Mouse (Mus musculus): ENCODE data around the gene Pp2d1. TPM values are rescaled to one million over a fixed set of nuclear protein-coding genes. Genes with fewer than 3 reads are reported as not detected.
"Not testable (repeated sequence)": the region's sequence is repeated elsewhere in the genome, so short reads cannot be mapped to it uniquely, and the experiment has no call there.

Pp2d1 gene
- not detected for total RNA-seq (2021)
- long read RNA-seq, experiment 1: 0 reads
- long read RNA-seq, experiment 2: 0 reads

DNA sequence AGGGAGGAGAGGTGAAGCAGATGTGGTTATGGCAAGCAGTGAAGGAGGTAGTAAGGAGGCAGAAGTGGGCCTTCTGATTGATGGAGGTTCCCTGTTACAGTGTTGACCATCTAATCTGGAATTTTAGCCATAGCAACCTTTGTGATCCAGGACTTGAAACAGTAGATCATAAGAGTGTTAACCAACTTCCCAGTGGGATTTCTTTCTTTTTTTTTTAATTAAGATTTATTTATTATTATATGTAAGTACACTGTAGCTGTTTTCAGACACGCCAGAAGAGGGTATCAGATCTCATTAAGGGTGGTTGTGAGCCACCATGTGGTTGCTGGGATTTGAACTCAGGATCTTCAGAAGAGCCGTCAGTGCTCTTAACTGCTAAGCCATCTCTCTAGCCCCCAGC, at the start of gene Pp2d1:
TSS of gene Pp2d1 (minus strand) at position 101 of the 400 bp plus-strand sequence.
- DNase-seq (ENCODE audit: low spot score in 2 of 2): not testable (repeated sequence)

DNA sequence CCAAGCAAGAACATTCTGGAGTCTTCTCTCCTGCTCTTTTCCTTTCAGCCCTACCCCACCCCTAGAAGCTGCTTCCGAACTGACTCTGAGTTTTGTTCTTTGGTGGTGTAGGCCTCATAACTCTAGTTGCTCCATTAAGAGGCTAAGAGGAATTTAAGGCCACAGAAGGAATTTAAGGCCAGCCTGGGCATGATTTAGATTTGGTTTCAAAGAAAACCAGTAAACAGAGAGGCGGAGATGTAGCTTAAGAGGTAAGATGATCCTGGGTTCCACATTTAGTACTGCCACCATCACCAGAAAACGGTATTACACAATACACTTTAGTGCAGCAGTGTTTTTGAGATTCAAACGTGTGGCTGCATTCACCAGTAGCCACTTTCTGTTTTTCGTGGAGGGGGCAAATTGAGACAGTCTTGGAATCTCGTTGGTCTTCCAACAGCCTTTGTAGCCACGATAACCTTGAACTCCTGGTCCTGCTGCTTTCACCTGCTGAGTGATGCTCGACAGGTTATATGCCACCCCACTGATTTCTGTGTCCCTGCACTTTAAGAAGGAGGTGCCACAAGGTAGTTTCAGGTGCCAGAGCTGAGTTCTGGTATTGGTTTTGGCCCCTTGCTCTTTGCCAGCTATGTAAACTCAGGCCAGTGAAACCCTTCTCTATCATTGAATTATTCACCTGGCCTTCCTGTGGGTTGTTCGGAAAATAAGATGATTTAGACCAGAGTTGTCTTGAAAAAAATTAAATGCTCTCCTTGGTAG, 49.0 kb upstream of the Pp2d1 start:
- DNase-seq (ENCODE audit: low spot score in 2 of 2): no peak

DNA sequence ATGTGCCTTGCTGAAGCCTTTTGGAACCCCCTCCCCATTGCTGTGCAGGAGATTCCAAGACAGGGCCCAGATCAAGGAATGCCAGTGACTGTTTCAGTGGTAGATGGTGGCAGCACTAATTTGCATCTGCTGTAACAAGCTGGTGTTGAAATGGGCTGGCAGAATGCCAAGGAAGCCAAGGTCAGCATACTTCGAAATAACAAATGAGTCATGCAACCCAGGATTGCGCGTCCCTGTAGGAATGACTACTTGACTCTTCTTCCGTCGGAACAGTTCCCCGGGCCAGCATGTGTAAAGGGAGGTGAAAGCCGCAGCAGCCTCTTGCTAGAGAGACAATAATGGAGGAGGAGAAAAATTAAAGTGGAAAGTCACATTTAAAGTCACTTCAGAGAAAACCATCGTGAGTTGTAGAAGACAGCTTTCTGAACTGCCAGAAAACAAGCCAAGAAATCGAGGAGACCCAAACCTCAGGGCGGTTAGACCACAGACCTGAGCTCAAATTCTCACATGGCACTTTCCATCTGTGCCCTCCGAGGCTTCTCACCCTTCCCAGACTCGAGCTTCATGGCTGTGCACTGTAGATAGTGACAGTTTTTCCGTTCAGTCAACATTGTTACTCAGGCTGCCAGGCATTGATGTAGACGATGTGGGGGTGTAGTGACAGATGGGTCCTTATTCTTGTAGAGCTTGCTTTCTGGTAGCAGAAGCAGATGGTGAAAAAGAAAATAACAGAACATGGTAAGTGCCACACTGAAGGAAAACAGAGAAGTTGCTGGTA, 48.0 kb upstream of the Pp2d1 start:
- peak; percentile 67 to 80 for DNase-seq (ENCODE audit: low spot score in 2 of 2)

DNA sequence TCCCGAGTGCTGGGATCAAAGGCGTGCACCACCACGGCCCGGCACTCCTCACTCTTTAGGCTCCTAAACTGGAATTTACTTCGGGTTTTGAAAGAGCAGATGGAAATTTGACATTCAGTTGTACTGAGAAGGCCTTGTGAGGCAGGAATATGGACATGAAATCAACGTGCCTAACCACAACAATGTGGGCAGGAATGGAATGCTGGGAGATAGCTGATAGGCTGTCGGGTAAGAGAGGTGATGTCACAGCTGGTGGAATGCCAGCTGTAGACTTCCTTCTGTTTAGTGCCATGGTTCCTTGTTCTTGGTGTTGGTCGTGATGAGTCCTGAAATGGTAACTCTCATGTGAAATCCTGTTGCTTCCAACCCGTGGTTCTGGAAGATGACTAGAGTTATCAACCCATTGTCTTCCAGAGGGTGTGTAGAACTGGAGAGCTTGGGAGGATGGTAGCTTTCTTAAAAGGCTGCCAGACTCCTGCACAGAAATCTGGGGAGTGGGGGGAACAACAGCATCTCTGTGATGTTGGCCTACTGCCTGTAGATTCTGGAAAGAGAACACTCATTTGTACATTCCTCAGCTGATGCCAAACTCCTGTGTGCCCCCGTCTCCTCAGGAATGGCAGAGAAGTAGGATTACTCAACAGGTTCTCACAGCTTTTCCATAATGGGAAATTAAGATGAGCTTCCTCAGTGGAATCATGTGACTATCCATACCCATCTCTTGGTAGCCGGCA, 44.8 kb upstream of the Pp2d1 start:
- DNase-seq (ENCODE audit: low spot score in 2 of 2): no peak

DNA sequence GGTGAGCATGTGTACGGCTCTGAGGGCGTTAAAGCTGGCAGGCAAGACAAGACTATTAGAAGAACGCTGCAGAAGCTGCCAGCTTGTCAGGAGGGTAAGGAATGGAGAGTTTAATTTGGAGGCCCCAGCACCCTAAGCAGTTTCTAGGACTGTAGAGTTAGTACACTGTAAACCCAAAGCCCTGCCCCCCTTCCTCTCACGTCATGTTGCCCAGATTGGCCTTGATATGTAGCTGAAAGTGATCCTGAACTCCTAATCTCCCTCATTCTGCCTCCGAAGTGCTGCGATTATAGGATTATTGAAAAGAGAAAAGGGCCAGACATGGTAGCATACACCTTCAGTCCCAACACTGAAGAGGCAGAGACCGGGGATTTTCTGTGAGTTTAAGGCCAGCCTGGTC, 43.6 kb upstream of the Pp2d1 start:
- DNase-seq (ENCODE audit: low spot score in 2 of 2): no peak

DNA sequence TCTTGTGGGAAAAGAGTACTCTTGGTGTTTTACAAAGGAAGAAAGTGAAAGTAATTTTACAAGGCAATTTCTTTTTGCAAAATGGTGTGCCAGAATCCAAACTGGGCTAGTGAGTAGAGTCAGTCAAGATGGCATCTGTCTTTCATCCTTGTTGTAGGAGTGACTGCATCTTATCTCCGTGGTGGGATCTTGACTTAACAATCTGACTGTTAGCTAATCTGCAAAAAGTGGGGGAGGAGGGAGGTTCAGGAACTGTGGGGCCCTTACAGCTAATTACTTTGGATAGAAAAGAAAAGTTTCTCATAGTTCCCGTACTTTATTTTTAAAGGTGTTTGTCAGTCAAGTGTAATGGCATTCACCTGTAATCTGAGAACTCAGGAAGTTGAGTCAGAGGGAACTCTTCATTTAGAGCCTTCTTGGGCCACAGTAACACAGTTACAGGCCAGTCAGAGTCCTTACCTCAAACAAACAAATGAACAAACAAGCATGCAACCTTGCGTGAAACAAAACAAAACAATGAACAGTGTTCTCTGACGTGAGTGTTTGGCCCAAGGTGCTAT, 42.9 kb upstream of the Pp2d1 start:
- no peak for DNase-seq (ENCODE audit: low spot score in 2 of 2)

DNA sequence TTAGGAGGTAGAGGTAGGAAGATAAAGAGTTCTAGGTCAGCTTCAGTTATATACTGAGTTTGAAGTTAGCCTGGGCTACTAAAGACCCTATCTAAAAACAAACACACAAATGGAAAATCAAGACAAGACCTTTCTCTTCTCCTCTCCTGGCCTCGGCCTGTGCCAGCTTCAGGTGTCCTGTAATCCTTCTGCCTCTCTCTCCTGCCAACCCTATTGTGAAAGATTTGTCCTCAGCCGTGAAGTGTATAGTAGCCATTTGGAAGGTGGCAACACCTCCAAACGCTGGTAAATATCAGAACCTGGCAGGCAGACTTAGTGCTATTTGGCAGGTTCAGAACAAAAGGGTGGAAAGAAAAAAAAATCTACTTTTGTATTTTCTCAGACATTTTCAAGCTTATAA, 41.0 kb upstream of the Pp2d1 start:
- DNase-seq (ENCODE audit: low spot score in 2 of 2): no peak

DNA sequence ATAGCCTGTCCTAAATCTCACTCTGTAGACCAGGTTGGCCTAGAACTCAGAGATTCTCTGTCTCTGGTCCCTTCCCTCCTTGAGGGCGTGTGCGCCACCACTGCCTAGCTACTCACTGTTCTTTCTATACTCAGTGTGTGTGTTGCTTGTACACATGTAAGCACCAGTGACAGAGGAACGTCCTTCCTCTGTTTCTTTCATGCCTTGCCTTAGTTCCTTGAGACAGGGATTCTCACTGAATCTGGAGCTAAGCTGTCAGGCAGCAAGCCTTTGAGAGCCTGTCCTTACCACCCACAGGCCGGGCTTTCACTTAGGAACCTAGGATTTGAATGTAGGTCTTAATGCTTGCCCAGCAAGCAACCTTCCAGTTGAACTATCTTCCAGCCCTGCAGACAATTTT, 40.4 kb upstream of the Pp2d1 start:
- DNase-seq (ENCODE audit: low spot score in 2 of 2): no peak

DNA sequence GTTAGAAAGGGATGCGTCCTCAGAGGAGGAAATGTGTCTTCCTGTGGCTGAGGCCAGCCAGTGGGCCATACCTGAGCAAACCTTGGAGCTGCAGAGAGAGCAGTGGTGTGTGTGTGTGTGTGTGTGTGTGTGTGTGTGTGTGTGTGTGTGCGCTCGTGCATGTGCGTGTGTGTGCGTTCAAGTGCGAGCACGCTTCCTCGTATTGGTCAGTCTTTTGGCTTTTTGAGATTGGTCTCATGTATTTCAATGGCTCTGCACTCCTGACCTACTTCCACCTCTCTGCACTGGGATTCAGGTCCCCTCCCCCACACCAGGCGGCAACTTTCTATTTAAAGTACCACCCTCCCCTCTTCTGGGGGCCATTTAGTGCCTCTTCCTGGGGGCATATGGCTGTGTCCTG, 39.5 kb upstream of the Pp2d1 start:
- DNase-seq (ENCODE audit: low spot score in 2 of 2): no peak

DNA sequence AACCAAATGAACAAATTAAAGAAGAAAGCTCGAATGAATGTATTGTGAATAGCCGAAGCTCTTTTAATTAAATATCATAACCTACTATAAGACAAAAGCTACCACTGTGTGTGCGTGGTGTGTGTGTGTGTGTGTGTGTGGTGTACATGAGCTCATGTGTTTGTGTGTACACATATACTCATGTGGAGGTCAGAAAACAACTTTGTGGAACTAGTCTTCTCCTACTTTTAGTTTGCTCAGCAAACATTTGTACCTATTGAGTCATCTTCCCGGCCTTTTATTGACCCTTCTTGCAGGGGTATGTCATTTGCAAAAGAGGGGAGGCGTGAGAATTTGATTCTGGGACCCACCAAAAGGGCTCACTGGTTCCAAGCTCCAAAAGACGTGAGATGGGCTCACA, 39.0 kb upstream of the Pp2d1 start:
- no peak for DNase-seq (ENCODE audit: low spot score in 2 of 2)

DNA sequence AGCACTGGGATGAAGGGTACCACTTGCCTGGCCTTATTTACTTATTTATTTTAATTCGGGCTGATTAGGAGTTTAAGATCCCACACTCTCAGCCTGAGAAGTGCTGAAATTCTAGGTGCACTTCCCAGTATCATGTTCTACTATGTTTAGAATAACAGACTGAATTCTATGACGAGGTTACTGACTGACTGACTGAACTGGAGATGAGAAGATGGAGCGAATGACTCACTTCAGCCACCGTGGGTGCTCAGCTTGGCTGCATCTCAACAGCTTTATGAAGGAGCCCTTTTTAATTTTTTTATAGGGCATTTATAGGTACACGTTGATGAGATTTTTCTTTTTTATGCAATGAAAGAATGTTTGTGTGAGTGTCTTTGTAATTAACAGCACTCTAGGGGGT, 38.5 kb upstream of the Pp2d1 start:
- no peak for DNase-seq (ENCODE audit: low spot score in 2 of 2)

DNA sequence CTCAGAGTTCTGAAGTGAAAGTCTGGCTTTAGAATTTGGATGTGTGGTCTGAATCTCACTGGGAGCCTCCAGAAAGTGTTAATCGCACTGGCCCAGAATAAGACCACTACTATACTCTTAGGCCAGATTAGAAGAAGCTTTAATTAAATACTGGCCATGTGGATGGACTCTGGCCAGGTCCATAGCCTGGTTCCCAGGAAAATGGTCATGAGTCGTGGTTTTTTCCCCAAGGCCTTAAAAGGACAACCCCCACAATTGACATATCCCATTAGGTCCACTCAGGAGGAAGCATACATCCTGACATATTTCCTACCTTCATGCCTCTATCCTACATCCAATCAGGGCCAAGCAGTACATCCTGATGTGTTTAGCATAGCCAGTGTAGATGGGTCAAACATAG, 37.9 kb upstream of the Pp2d1 start:
- DNase-seq (ENCODE audit: low spot score in 2 of 2): no peak

DNA sequence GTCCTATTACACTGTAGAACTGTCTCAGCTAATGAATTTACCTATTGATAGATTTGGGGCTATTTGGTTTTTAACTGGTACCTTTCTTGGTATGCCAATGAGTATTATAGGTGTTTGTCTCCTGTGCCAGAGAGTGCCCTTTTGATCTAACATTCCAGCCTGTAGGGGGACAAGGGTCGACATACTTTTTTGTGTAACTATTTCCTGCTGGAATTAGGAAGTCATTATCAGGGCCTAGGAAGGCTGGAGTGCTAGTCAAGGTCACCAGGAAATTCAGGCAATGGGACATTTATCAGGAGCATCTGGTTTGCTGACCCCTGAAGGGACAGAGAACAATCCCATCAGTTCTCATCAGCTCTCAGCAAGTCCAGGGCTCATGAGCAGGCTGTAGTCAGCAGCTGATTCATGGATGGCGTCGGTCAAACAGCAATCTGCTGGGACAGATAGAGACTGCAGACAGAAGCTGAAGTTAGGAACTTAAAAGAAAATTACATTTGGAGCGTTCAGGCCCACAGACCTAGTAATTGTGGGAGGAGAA, 33.8 kb upstream of the Pp2d1 start:
- no peak for DNase-seq (ENCODE audit: low spot score in 2 of 2)

DNA sequence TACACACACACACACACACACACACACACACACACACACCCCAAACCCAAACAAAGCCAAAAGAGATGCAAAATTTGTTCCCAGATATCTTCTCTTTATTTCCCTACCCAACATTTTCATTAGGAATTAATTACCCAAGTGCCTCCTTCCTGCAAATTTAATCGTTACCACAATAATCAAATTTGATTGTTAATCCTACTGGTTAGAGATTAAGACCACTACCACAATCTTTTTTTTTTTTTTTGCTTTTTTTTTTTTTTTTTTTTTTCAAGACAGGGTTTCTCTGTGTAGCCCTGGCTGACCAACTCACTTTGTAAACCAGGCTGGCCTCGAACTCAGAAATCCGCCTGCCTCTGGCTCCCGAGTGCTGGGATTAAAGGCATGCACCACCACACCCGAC, 31.7 kb upstream of the Pp2d1 start:
- not testable (repeated sequence) for DNase-seq (ENCODE audit: low spot score in 2 of 2)

DNA sequence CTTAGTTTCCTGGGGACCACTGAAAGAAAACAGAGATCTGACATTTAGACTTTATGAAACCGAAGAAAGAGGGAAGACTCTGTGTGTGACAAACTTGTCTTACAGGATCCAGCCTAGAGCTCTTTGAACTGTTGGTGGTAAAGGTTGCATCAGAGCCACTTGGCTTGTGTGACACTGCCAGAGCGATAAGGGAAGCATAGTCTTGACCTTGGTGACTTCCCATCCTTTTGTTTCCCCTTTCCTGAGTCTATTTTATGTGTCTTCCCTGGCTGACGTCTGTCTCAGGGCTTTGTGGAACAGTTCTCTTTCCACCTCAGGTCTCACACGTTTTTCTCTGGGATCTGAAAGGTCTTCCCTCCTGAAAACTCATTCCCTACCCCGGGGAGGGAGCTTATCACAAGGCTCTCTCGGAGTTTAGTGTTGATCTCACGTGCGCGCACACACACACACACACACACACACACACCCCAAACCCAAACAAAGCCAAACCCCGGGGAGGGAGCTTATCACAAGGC, 31.2 kb upstream of the Pp2d1 start:
- no peak for DNase-seq (ENCODE audit: low spot score in 2 of 2)

DNA sequence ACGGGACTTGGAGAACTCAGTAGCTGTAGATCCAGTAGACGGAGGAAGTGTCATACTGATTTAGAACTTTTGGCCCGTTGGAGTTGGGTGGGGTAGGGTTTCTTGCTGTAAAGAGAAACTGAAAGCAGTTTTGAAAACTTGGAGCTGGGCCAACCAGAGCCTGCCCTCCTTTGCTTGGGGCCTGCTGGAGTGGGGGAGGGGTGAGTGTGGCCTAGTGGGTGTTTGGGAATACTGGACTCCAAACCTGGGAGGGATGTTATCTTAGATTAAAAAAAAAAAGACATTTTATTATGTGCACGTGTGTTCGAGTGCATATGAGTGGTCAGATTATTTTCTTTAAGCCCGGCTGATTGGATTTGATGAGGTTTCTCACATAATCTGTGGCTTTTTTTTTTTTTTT, 30.6 kb upstream of the Pp2d1 start:
- peak; percentile 12 to 25 for DNase-seq (ENCODE audit: low spot score in 2 of 2)

DNA sequence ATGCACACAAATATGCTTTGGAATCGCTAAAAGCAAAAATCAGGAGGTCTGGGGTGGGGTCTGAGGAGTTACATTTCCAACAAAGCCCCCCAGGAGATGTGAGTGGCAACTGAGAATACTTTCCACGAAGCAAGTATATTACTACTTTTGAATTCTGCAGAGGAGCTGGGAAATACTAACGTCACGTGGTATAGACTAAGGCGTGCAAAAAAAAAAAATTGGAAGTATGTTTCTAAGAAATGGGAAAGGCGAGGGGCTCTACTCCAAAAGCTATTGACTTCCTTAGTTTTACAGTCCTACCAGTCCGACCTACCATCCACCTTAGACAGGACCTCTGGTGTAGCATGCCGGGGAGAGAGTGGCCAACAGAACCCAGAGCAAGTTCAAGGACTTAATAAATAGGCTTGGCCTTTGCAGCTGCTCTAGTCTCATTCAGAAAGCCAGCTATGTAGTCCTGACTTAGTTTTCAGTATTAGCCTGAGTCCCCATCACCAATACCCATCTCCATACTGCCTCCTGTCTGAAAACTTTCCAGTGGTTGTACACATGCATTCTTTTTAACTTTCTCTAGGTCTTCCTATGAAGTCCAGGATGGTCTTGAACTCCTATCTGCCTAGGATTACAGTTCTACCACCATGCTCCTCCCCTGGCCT, 29.6 kb upstream of the Pp2d1 start:
- DNase-seq (ENCODE audit: low spot score in 2 of 2): no peak

DNA sequence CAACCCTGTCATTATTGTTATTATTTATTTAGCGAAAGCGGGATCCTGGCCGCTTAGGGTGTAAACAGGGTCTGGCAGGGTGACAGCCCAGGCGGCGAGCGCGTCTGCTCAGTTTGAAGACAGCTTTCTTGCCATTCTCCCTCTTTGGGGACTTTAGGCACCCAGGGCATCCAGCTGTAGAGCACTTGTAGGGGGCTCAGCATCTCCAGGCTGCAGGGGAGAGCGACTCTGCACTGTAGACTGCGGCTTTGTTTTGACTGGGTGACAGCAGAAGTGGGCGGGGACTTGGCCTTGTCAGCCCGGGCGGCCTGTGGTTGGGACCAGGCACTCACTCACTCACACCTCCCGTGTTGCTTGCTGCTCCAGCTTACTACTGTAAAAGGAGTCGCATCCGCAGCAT, 28.9 kb upstream of the Pp2d1 start:
- peak; percentile 46 to 61 for DNase-seq (ENCODE audit: low spot score in 2 of 2)

DNA sequence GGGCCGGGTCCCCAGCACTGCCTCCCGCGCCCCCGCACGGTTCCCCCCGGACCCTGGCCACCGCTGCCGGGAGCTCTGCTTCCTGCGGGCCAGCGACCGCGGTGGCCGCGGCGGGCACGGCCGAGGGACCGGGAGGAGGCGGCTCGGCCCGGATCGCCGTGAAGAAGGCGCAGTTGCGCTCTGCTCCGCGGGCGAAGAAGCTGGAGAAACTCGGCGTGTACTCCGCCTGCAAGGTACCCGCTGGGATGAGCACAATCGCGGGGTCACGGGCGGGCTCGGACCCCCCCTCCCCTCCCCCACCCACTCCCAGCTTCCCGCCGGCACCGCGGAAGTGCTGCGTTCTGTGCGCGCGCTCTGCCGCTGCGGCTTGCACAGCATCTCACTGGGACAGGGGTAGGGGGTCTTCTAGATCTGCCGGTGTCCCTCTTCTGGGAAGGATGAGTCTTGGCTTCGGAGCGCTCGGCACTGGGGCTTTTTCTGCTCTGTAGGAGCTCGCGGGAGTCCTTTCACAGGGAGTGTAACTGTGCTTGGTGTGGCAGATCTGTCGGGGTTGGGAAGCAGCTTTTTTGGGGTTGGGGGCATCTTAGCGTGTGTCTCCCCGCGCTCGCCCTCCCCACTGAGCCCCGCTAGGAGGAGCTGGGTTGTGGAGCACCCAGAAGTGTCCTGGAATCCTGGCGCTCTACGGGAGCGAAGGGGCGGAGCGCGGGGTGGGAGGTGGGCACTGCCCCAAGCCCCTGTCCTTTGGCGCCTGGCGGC, 28.3 kb upstream of the Pp2d1 start:
- peak; percentile 13 to 26 for DNase-seq (ENCODE audit: low spot score in 2 of 2)

DNA sequence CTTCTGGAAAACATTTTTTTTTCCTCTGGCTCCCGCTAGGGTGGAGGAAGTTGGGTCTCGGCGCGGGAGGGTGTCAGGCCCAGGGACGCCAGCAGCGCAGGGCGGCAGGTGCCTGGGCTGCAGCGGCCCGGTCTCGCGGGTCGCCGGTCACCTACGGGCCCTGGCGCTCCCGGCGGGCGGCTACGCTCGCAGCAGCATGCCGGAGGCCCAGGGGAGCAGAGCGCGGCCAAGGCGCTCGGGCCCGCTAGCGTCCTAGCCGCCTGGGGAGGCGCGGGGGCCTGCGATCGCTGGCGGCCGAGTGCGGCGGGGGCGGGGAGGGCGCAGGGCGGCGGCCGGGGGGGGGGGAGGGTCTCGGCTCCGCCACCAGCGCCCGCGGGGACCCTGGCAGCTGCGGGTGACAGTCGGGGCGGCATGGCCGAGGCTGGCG, 27.7 kb upstream of the Pp2d1 start:
- DNase-seq (ENCODE audit: low spot score in 2 of 2): peak; percentile 29 to 51

All from left cerebral cortex, adult 18-20 months (tissue).